Mouse (Mus musculus) c-Kit-positive CD71-positive TER-119-negative erythroid progenitor cells, embryonic 14.5 days (primary cell): ENCODE measurements around the gene Ddx59.

ENCODE experiments used
- DNase-seq: peaks from one replicate; pipeline ENCODE4 v3.0.0-alpha.2; 2013; ENCODE audit warnings: low read depth

Gene Ddx59

DNA sequence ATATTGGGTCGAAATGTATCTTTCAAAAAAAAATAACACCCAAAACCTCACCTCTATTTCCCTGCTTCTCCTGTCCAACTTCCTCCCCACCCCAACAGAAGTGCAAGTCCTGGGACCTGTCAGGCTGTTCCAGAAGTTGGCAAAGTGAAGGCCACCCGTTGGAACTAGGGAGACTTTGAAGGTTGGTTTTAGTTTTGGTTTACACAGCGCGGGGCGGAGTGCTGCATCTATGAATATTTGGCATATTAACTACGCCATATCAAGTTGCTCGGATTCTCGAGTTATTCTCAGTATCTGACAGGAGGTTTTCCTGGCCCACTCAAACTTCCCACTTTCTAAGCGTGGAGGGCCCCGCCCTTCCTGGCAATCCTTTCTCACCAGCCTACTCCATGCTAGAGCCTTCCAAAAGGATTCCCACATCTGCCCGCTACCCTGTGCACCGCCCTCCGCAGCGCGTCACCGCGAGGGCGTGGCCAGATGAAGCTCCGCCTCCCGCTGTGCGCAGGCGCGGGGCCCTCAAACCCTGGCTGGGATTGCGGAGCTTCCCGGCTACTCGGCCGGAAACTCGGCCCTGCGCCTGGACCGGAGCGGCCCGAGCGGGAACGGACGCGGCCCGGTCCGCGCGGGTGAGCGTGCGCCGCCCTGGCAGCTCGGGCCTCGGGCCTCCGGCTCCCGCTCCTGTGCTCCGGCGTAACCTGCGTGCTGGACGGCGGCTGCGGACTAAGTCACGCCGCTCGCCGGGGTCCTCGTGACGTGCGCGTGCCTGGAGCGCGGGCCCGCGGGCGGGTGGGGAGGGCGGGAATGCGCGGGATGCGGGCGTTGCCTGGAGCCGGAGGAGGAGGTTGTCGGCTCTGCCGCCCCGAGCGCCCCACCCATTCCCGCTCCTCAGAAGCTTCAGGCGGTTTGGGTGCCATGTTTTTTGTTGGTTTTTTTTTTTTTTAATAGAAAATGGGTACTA is at the start of gene Ddx59:
Gene Ddx59 (plus strand): TSS at position 474 of the 958 bp plus-strand sequence.
- peak; percentile 83 for DNase-seq

DNA sequence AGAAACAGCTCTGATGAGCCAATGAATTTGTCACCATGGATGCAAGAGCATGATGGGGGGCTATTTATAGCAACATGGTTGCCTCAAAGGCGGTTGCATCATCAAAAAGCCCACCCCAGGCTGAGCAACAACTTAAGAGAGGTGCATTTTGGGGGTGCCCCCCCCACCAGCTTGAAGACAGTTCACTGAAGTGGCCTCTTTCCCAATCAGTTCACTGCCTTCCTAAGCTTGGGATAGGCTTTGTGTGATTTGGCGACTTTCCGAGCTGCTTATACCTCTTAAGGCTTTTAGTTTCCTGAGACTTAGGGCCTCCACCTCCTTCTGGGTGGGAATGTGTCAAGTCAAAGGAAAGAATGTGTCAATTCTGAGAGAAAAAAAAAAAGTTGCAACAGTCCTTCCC is 49.1 kb upstream of the Ddx59 start:
- DNase-seq: no peak

DNA sequence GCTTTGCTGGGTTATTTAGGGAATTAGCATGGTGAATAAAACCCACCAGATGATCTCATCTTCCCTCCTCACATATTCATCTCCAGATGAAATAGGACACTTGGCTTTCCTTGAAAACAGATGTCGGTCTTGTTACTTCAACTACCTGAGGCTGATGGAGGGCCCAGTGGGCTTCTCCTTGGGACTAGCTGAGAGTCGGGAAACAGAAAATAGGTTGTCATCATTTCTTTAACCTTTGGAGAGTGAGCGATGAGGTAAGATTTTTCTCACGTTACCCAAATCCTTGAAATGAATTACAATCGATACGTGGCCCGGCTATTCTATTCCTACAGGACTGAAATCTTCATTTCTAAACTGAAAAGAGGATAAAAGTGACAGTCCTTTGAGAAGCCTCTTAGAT is 35.8 kb upstream of the Ddx59 start:
- DNase-seq: no peak

DNA sequence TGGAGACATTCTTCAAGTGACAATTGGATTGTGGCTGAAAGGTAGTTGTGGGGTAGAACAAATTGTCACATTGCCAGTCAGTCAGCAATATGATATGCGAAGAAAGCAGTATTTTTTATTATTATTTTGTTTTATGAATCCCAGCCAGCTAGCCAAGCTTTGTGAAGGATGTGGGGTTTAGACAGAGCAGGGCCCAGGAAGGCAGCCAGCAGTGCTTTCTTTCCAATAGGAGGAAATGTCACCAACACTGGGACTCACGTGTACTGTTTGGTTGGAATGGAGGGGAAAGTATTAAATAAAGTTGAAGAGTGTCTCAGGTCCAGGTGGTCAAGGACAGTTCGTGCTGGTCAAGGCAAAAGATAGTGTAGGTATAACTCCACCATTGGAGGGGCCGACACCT is 34.9 kb upstream of the Ddx59 start:
- no peak for DNase-seq

DNA sequence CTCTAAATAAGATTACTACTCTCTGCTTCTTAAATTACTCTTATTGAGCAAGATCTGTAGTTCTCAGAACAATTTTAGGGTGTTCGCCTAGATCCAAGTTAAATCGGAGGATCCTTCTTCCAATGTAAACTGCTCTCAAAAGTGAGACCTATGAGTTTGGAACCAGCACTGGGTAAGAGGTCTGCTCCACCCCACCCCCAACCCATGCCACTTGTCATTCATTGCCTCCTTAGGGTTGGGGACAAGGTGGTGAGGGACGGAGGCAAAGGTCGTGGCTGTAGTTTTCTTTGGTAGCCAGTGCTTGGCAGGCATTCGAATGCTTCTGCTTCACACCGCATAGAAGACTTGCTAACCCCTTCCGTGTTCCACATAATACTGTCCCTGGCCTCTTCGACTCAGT is 34.5 kb upstream of the Ddx59 start:
- DNase-seq: no peak

DNA sequence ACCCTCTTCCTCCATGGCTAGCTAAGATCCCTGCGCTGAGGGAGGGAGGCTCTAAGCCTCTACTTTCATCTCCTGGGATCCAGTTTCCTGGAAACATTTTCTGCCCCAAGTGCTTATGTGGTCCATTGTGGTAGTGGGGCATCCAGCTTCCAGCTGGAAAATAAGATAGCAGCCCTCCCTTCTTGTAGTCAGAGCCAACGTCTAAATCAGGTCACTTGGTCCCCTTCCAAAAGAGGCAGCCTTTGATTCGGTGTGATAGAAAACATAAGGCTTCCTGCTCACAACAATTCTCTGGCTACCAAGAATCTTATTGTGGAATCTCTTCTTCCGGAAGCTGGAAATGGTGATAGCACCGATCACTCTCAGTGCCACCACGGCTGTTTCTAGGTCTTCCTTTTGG is 33.9 kb upstream of the Ddx59 start:
- no peak for DNase-seq

DNA sequence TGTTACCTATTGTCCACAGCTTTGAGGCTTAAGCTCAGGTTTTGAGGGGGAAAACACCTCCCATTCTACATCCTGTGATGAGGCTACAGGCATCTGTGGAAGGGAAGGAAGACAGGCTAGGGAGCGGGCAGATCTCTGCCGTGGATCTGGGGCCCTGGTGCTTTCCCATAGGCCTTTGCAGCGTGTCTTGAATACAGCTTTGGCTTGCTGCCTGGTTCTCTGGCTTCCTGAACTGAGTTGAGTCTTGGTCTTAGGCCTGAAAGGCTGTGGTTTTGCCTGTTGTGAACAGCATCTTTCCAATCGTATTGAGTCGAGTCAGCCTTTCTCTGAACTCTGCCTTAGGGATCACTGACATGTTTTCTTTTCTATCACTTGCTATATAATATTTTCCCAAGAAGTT is 33.5 kb upstream of the Ddx59 start:
- DNase-seq: no peak

DNA sequence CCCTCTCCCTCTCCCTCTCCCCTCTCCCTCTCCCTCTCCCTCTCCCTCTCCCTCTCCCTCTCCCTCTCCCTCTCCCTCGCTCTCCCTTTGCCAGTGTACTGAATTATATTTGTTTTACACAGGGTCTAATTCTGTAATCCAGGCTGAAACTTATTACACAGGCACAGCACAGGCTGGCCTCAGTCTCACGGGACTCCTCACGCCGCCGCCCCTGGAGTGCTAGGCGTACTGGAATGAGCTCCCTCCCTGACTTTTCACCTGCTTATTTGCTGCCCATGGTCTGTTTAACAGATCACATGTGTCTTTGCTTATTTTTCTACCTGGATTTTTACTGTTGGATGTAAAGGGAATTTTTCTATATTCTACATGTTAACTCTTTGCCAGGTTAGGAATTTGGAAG is 28.2 kb upstream of the Ddx59 start:
- DNase-seq: no peak

DNA sequence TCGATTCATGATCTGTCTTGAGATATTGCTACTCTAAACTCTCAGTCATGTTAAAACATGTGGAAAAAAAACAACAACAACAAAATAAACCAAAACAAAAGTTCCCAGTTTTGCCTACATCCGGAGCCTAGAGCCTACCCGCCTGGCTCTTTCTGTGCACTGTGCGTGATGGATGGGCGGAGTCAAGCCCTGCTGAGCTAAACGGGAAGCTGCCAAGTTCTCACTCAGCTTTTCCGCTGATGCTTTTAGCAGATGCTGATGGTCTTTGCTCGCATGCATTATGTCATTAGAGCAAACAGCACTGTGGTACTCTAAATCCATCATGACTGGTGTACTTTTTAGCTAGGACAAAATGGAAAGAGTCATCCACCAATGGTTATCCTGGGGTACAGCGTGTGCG is 20.6 kb upstream of the Ddx59 start:
- no peak for DNase-seq

DNA sequence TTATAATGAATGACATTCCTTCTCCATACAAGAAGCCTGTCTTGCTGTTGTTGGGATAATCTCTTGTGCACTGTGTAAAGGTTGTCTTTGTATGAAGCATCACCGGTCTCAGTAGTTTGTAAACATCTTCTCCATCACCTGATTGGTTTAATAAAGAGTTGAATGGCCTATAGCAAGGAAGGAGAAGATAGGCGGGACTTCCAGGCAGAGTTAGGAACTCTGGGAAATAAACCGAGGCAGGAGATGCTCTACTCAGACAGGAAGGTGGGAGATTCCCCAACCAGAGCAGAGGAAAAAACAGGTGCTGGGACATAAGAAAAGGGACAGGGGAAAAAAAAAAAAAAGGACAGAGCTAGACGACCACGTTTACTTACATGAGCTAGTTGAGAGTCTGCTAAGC is 20.0 kb upstream of the Ddx59 start:
- DNase-seq: no peak

DNA sequence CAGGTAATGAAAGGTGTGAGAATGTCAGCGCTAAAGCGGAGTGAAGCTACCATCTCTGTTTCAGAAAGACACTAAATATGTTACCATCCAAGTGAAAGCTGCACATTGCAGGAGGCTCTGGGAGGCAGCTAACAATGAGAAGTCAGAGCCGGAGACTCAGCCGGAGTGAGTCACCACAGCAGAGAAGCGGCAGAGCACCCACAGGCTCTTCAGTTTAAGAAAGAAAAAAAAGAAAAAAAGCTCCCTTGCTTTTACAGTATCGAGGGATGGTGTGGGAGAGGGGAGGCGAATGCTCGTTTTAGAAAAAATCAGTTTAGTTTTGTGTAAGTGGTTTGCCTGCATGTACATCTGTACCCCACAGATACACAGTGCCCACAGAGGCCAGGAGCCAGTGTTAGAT is 13.8 kb upstream of the Ddx59 start:
- no peak for DNase-seq

DNA sequence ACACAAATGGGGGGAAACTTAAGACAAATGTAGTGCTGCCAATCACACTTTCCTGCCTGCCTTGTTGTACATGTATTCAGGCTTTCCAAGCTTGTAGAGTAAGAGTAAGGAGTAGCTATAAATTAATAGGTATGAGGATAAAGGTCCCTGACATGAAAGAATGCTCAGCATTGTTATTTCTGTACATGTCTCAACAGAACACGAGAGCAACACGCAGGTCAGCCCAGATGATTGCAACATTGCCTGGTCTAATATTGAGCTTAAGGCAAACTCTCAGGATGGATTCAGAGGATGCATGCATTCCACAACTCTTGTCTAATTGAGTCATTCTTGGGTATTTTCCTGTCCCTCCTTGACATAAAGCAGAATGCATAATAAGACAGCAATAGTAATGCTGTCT is 5.4 kb upstream of the Ddx59 start:
- DNase-seq: no peak

DNA sequence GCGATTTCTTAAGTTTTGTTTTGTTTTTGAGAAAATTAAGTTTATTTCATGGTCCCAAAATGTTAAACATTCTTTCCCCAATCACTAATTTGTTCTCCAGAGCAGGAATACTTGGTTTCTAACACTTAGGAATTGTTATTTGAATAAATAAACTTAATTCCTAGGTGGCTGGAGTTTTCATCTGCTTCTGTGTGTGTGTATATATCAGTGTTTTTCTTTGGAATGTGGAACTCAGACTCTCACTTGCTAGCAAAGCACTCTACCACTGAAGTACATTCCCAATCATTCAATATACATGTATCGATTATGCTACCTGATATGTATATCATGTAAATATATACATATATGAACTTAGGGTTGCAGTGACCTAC is 670 bp downstream of the Ddx59 start:
- no peak for DNase-seq

DNA sequence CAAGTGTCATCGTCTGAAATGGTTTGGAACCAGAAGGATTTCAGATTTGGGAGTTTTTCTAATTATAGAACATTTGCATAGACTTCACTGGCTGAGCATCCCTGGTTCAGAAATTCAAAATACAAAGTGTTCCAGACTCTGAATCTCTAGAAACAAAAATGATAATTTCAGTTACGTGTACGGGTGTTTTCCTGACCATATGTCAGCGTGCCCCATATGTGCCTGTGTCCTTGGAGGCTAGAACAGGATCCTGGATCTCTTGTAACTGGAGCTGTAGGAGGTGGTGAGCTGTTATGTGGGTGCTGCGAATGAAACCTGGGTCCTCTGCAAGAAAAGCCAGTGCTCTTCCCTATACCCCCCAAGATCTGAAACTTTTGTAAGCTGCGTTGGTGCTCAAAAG is 3.3 kb downstream of the Ddx59 start:
- DNase-seq: no peak

DNA sequence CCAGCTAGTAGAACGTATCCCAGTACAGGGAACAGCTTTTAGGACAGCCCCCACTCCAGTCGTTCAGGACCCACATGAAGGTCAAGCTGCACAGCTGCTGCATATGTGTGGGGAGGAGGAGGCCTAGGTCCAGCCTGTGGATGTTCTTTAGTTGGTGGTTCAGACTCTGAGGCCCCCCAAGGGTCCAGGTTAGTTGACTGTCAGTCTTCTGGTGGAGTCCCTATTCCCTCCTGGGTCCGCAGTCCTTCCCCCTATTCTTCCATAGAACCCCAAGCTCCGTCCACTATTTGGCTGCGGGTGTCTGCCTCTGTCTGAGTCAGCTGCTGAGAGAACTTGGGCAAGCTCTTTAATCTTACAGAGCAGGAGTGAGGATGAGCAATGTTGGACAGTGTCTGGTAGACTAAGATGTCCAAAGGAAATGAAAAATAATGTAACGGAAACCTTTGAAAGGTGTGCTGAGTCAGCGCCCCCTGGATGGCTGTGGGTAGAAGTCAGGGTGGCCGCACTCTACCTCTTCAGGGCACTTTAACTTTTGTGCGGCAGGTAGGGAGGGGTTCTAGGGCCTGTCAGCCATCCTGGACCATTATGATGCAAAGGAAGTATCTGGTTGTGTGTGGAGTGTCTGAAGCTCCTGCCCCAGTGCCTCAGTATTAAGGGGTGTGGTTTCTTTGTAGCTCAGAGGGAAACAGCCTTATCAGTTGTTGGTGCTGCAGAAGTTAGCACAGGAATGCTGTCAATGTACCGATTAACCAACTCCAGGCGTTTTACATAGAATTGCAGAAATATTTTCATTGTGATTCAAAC is 12.3 kb downstream of the Ddx59 start:
- peak; percentile 54 for DNase-seq

DNA sequence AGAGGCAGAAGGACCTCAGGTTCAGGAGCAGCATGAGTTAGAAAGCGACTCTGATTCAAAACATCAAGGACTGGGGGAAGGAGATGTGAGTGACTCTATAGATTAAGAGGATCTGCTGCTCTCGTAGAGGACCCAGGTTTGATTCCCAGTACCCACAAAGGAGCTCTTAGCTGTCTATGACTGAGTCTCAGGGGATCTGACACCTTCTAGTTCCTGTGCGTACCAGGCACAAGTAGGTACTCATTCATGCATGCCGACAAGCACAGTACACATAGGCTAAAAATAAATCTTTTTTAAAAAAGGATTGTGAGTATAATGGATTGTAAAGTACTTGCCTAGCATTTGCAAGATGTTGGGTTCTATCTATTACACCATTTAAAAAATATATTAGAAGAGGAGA is 13.9 kb downstream of the Ddx59 start:
- DNase-seq: no peak

DNA sequence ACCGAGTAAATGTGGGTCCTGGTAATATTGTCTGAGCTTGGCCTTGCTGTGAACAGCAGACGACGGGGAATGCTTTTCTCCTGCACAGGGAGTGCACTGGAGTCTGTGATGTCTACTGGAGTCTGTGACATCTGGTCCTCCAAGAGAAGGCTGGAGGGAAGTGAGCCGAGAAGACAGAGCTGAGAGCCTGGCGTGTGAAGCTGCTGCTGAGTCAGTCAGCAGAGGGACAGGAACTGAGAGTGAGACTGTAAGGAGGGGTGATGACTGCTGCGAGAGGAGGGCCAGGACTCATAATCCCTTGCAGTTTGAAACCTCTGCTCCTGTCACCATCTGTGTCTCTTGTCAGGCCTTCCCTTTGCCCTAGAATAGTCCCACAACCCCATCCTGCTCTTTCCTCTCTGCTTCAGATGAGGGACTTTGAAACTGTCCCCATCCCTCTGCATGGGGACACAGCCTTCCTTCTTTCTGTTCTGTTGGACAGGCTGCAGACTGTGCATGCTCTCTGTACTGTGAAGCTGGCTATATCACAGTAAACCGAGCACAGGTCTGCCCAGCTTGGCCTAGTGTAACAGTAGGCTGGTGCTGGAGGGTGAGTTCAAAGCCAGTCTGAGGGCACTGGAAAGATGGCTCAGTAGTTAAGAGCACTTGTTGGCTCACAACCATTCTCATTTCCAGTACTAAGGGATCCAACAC is 15.2 kb downstream of the Ddx59 start:
- DNase-seq: no peak

DNA sequence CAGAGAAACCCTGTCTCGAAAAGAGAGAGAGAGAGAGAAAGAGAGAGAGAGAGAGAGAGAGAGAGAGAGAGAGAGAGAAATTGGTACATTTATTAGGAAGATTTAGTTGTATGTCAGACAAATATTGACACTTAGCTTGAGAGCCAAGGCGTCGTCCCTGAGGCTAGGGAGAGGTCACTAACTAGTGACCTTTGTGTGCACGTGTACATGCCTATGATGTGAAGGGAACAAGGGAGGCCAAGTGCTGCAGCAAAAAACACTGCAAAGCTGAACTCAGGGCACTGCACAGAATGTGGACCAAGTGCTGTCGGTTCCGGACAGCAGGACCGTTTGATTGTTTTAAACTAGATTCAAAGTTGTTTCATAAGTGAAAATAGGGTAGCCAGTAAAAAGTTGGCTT is 25.7 kb downstream of the Ddx59 start:
- DNase-seq: no peak

DNA sequence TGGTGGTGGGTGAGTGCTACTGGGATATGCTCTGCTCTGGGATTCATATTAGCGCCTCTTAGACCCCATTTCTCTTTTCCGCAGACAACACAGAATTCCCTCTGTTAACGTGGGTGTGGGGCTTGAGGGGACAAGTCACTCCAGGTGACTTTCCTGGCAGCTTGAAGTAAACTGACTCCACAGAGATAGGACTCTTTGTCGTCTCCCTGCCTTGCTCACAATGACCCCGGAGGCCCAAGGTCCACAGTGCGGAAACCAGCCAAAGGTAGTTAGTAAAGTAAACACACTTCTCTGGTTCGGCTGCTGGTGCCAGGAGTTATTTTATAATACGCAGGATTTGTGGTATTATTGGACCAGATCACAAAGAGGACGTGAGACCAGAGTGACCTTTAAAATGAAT is 27.7 kb downstream of the Ddx59 start:
- DNase-seq: no peak

DNA sequence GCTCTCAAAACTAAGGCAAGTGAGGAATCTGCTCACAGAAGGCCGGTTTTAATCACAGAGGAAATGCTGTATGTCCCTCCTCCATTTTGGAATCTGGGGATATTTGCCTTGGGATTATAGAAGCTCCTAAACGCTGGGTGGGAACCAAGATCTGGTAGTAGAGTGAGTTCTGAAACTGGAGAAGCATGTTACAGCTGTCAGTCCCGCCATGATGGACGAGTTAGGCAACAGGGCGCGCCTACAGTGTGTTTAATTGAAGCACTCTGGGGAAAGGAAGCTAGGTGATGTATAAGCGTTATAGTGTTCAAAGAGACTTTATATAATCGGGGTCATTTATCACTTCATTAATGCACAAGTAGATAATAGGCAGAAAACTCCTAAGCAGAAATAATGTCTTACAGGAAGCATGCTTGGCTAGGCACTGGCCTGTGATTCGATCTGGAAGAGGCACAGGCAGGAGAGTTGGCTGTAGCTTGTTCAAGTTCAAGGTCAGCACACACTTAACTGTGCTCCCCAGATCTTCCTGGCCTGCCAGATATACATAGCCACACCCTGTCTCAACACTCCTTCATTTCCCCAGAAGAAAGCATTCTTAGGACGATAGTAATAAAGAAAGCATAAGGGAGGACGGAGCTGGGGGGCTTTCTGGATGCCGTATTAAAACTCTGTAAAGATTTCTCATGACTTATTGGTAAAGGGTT is 29.6 kb downstream of the Ddx59 start:
- DNase-seq: peak; percentile 77

DNA sequence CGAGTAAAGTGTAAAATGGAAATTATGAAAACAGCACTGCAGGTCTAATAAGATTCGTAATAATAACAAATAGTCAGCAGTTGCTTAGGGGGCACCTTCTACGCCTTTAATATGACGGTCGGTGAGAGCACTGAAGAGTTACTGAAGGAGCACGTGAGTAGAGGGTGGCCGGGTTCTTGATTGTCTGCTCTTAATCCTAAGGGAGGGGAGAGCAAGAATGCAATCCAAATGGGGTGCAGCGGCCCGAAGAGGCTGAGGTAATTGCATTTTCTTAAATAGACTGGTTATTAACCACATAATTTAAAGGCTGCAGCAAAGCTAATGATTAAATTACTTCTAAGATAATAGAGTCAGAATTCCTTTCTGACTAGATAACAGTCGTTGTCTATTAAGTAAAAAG is 31.9 kb downstream of the Ddx59 start:
- no peak for DNase-seq

DNA sequence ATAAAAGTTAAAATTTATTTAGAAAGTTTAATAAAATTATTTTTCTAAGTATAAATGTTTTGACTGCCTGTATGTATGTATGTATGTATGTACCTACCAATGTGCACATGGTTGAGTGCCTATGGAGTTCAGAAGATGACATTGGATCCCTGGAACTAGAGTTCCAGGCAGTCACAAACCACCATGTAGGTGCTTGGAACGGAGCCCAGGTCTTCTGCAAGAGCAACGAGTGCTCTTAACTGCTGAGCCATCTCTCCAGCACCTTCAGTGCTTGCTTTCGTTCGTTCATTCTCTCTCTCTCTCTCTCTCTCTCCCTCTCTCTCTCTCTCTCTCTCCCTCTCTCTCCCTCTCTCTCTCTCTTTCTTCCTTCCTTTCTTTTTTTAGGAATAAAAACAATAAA is 32.3 kb downstream of the Ddx59 start:
- no peak for DNase-seq
